Mouse (Mus musculus) spleen, postnatal 4 days (tissue): ENCODE data around the gene Arhgef1.

Experiments used
- DNase-seq, 2 experiments: peaks; one replicate each; pipeline ENCODE4 v3.0.0; 2022; ENCODE audit warnings: low spot score in 2 of 2

Gene Arhgef1

GRCm38 (mm10) chr7:24902630-24903443 lies at the start of gene Arhgef1:
Gene Arhgef1 (plus strand): TSS chr7:24902912.
- DNase-seq = peak; percentile 82 to 91

GRCm38 (mm10) chr7:24853233-24853563 lies 49.5 kb upstream of the Arhgef1 start:
- no peak for DNase-seq

DNA sequence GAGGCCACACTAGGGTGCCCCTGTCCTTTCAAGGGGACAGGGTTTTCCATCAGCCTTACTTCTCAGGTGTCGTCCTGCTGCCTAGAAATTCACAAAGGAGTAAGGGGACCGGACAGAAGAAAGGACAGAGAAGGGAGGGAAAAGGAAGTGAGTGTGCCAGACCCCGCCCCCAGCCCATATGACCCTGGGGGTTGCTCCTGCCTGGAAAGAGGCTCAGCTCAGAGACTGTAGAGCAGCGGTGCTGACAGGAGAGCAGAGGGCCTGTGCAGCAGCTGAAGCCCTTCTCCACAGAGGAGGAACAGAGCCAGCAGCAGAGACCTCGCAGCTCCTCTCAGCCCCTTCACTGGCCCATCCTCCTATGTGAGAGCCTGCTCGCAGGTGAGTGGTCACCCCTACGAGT lies 49.0 kb upstream of the Arhgef1 start:
- no peak for DNase-seq

DNA sequence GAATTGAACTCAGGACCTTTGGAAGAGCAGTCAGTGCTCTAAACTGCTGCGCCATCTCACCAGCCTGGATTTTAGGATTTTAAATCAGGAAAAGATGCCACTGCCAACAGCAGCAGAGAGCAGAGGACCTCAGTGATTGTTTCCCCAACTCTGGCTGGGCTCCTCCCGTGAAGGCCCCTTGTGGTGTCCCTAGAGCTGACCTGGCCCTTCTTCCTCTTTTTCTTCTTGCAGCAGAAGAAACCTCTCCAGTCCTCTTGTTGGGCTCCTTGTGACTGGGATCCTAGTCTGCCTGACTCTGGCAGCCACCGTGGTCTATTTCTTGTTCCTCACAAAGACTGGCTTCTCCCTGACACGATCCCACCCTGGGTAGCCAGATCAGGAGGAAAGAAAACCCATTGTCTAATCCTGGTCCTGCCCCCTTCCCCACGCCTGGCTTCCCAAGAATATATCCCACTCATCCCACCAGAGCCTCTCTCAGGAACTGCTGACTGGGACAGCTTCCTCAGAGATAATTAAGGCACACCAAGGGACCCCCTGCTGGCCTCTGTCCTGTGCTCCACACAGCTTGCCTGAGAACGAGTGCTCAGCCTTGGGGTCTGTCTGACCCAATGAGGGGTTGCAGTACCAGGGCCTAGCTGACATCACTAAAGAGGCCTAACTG lies 46.1 kb upstream of the Arhgef1 start:
- no peak for DNase-seq

DNA sequence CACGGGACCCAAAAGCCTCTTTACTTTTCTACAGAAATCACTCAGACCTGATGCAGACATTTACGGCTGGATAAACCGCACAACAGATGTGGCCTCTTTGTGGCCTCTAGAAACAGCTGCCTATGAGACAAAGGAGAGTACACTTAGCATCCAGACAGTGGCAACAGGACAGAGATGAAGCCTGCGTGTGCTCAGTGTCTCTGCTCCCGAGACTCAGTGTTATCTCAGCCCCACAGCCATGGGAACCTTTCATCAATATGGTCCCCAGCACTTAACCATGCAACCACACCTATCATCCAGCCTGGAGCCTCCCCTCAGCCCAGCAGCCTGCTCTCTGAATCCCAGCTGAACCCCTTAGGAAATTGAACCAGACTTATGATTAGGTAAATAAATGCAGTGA lies 43.5 kb upstream of the Arhgef1 start:
- DNase-seq = peak in 1 of 2 experiments; percentile 60

- DNase-seq = no peak
Measured at GRCm38 (mm10) chr7:24861913-24862312, 40.8 kb upstream of the Arhgef1 start, which contains the start of gene Gm9844. Gene Gm9844 (plus strand): TSS chr7:24862213.

- no peak for DNase-seq
Measured at GRCm38 (mm10) chr7:24862853-24863252, 39.9 kb upstream of the Arhgef1 start.

DNA sequence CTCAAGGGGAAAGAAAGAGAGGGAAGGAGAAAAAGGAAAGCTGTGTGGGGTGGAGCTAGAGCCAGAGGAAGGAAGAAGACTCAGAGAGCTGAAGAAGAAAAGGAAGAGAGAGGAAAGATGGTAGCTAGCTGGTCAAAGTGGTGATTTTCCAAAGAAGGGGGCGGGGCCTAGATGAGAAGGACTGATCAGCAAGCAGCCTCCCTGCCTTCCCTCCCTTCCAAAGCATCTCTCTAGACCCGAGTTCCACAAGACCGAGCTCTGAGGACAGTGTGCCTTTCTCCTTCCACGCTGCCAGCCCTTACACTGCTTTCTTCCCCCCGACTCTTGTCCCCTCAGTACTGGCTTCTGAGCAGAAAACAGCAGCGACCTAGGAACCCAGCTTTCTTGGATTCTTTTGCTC lies 38.6 kb upstream of the Arhgef1 start:
- no peak for DNase-seq

DNA sequence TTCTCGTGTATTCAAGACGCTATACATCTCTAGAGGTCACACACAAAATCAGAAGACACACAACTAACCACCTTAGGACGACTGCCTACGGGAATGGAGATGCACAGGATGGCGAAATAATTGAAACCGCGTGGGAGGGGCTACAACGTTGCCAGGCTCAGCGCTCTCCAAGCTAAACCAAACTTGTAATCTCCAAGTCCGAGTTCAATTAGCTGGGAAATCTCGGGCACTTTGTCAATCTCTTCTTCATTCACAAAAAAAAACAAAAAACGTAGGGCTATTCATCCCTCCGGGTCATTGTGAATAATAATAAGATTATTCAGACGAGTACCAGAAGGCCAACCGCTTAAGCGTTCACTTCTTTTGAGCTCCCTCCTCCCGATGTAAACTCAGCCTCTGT lies 33.6 kb upstream of the Arhgef1 start:
- DNase-seq = no peak

- DNase-seq = peak in 1 of 2 experiments; percentile 62
Measured at GRCm38 (mm10) chr7:24869532-24870165, 33.1 kb upstream of the Arhgef1 start, which contains the start of the genes Lypd4 and Dmrtc2. Gene Lypd4 (minus strand): TSS chr7:24869941. Gene Dmrtc2 (plus strand): TSS chr7:24870057.

DNA sequence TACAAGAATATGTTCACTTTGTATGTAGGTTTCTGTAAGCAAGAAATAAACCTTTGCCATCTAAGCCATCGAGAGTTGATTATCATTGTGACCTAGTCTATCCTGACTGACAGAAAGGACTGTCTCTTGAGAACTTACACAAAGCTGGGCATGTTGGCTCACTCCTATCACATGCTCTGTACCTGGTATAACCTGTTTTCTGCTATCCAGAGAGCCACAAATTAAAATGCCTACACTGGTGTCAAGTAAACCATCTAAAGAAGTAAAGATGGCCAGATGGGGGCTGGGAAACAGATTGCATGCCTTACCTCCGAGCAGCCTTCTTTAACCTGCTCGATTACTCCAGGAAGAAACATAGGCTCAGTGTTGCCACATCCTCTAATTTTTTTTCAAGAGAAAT lies 25.1 kb upstream of the Arhgef1 start:
- DNase-seq = no peak

DNA sequence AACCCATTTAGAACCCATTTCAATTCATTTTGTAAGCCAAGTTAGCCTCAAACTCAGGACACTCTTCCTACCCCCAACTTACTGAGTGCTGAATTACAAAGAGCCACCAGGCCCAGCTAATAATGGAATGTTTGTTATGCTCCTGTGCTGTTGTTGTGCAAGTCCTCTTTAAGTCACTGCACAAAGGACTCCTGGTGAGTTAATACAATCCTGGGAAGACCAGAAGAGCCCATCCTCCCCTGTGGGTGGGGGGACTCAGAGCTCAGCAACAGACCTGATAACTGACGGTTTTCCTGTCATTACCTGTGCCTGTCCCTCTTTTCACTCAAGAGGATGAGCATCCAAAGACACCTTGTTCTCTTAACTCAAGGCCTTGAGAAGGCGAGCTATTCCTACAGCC lies 23.1 kb upstream of the Arhgef1 start:
- no peak for DNase-seq

DNA sequence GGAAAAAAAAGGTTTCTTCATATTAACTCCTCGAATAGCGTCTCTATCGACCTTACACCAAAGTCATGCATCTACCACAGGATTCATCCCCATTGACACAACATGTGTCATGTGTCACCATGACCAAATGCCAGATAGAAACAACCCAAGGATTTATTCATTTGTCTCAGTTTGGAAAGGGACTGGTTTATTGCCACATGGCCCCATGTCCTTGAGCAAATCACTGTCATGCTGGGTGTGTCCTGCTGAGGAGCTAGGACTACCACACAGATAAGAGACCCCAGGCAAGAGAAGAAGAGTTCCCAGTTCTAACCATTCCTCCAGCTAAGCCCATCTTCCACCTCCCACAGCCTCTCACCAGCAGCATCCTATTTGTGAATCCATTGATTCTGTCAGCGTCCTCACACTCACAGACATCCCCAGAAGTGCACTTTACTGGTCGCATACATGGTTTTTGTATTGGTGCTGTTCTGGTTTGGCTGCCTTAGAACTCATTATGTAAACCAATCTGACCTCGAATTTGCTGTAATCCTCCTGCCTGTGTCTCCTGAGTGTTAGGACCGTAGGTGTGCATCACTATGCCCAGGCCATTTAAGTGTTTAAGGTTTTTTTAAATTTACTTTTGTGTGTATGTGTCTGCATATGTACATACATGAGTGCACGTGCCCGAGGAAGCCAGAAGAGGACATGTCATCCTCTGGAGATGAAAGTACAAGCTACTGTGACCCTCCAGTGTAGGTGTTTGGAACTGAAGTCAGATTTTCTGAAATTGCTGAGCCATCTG lies 20.1 kb upstream of the Arhgef1 start:
- no peak for DNase-seq

DNA sequence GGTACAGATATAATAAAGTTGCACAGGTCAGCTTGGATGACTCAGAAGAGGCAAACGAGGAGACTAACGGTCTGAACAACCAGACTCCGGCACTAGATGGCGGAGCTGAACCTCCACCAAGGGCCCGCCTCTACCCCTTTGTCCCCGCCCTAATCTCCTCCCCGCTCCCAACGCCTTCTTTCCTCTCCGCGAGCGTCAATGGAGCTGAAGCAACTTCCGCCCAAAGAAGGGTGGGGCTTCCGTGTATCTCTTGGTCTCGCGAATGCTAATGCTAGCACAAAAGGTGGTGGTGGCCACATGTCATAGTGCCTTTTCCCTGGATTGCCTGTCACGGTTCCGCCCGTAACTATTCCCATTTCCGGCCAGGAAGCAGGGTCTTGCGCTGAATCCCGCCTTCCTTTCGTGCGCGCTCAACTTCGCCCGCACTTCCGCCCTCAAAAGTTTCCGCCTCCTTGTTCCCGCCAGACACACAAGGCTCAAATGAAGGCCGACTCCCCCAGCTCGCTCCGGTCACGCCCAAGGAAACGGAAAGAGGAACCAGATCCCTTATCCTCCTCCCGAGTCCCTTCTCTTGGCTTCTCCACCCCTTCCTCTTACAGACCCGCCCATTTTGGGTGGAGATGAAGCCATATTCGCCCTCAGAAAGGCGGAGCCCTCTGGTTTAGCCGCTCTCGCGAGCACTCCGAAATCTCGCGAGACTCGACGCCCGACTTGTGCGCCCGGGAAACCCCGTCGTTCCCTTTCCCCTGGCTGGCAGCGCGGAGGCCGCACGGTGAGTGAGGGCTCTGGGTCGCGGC lies 18.6 kb upstream of the Arhgef1 start, which contains the start of gene Rps19:
Rps19 (plus strand) TSS at position 476 of the 797 bp plus-strand sequence.
- peak; percentile 98 to 99 for DNase-seq

DNA sequence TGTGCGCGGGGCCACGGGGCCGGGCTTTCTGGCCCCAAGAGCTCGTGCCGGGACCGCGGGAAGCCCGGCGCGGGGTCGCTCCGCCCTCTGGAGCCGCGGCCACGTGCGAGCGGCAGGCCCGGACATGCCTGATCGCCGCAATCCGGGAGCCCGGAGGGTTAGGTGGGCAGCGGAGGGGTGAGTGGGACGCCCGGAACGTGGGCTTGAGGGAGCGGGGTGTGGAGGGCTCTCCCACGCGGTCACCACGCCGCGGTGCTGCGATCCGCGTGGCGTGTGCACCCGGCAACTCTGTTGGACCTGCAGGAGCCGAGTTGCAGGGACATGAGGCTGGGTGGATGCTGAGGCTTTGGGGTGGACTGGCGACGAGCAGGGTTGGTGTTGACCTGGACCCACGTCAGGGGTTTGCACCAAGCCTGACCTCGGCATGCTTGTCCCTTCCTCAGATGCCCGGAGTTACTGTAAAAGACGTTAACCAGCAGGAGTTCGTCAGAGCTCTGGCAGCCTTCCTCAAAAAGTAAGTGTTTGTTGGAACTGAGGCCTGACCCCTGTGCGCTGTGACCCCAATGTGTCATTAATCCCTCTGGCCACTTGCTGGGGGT lies 17.9 kb upstream of the Arhgef1 start:
- no peak for DNase-seq

DNA sequence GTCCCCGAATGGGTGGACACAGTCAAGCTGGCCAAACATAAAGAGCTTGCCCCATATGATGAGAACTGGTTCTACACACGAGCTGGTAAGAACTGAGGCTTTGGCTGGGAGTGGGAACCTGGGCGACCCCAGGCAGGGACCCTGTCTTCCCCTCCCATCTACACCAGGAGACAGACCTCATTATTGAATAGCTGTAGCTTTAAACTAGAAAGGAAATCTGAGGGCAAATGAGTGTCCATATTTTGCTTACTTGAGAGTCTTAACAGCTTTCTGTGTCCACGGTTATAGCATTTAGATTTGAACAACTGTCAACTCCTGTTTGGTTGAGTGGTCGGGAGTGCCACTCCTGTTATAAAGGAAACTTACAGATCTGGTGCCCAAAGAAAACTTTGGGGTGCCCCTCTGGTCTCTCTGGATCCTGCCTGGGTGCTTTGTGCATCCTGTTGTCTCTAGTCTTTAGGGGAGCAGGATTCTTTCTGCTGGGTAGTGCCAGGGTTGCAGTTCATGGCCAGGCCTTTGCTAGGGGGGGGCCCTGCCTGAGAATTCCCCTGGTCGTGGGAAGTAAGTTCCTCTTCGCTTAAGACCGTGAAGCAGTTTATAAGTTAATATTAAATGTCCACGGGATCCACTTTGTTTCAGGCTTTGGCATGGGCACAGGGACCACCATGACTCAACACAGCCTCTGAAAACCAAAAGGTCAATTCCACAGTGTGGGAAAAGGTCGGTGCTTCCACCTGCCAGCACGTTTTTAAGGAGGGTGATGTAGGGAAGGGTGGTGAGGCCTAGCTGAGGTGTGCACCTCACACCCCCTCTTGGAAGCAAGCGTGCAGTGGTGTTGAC lies 17.0 kb upstream of the Arhgef1 start:
- DNase-seq = no peak

DNA sequence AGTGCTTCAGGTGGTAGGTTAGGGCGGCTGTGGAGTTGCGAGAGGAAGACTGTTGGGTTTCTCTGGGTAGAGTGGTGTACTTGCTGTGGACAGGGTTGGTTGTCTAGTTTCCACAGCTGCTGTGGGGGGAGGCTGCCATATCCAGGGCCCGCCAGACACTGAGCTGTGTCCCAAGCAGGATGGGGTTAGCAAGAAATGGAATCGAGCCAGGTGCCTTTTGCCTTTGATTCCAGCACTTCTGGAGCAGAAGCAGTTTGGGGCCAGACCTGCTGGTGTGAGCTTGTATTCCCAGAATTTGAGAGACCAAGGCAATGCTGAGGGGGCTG lies 16.4 kb upstream of the Arhgef1 start:
- DNase-seq = no peak

- no peak for DNase-seq
Measured at GRCm38 (mm10) chr7:24887096-24887495, 15.6 kb upstream of the Arhgef1 start.

GRCm38 (mm10) chr7:24889431-24890220 lies 13.1 kb upstream of the Arhgef1 start:
- no peak for DNase-seq
